Mouse (Mus musculus): ENCODE measurements around the gene Cmtm5.

DNA sequence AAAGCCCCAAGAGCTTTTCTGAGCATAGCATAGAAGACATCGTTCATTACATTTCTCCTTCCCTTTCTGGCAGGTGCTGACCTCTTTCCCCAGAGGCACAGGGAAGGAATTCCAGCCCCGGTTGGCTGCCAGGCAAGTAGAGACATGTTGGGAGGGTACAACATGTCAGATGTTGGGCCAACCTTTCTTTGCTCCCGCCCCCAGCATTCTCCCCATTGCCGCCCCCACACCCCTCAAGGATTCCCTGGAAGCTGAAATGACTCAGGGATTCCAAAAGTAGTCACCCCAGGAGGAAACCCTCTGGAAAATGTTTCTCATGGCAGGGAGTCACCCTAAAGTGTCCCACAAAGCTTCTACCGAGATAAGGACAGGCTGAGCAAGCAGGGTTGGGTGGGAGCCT, 6.3 kb upstream of the Cmtm5 start:
- TF ChIP-seq CTCF (IDR thresholded peaks at IDR 0.05; ENCODE audit: control insufficient read depth, insufficient read depth, insufficient read length), result no peak
- no peak for TF ChIP-seq FOSL1 (IDR thresholded peaks at IDR 0.05; ENCODE audit: insufficient read depth, low read length, poor library complexity, severe bottlenecking)
- TF ChIP-seq MAX (IDR thresholded peaks at IDR 0.05), result no peak

All from C2C12 (cell line).